Mouse (Mus musculus): ENCODE data around the gene Tgm7. TPM values are rescaled to one million over a fixed set of nuclear protein-coding genes. Genes with fewer than 3 reads are reported as not detected.
"Not testable (repeated sequence)": the region's sequence is repeated elsewhere in the genome, so short reads cannot be mapped to it uniquely, and the experiment has no call there.

The Tgm7 gene
- total RNA-seq (2021) = under 1 TPM; 0.18 to 0.20 TPM

GRCm38 (mm10) chr2:121109695-121110094, at the start of gene Tgm7:
TSS of gene Tgm7 (minus strand) at chr2:121109795.
- no peak for DNase-seq

- DNase-seq = no peak
These were observed 43.5 kb upstream of the Tgm7 start for GRCm38 (mm10) chr2:121153100-121153499.

GRCm38 (mm10) chr2:121149679-121150078, 40.1 kb upstream of the Tgm7 start:
- no peak for DNase-seq

- no peak for DNase-seq
These were observed 32.8 kb upstream of the Tgm7 start for GRCm38 (mm10) chr2:121142415-121142814.

GRCm38 (mm10) chr2:121141216-121142035, 31.8 kb upstream of the Tgm7 start:
- no peak for DNase-seq

- DNase-seq = peak; percentile 92 to 93
These were observed 30.7 kb upstream of the Tgm7 start, which contains the start of the genes Adal and Lcmt2 for GRCm38 (mm10) chr2:121140018-121140882. TSS of gene Adal (plus strand) at chr2:121140428. TSS of gene Lcmt2 (minus strand) at chr2:121140653.

GRCm38 (mm10) chr2:121139266-121140017, 29.8 kb upstream of the Tgm7 start:
- no peak for DNase-seq

GRCm38 (mm10) chr2:121137371-121137770, 27.8 kb upstream of the Tgm7 start:
- DNase-seq = no peak

- DNase-seq = no peak
These were observed 23.2 kb upstream of the Tgm7 start for GRCm38 (mm10) chr2:121132822-121133221.

GRCm38 (mm10) chr2:121128865-121129620, 19.4 kb upstream of the Tgm7 start:
- no peak for DNase-seq

- DNase-seq = no peak
These were observed 17.9 kb upstream of the Tgm7 start for GRCm38 (mm10) chr2:121127536-121127935.

- DNase-seq = not testable (repeated sequence)
These were observed 16.7 kb upstream of the Tgm7 start for GRCm38 (mm10) chr2:121126302-121126701.

- no peak for DNase-seq
These were observed 9.7 kb upstream of the Tgm7 start for GRCm38 (mm10) chr2:121119260-121119659.

GRCm38 (mm10) chr2:121115418-121115817, 5.8 kb upstream of the Tgm7 start:
- no peak for DNase-seq

GRCm38 (mm10) chr2:121105940-121106339, 3.7 kb downstream of the Tgm7 start:
- DNase-seq = no peak

GRCm38 (mm10) chr2:121102051-121102450, 7.5 kb downstream of the Tgm7 start:
- peak; percentile 32 to 58 for DNase-seq

GRCm38 (mm10) chr2:121089751-121090150, 19.8 kb downstream of the Tgm7 start:
- no peak for DNase-seq

GRCm38 (mm10) chr2:121088507-121088906, 21.1 kb downstream of the Tgm7 start:
- DNase-seq = no peak

GRCm38 (mm10) chr2:121085480-121086185, 24.0 kb downstream of the Tgm7 start, which contains the start of gene Tgm5:
TSS of gene Tgm5 (minus strand) at chr2:121085841.
- no peak for DNase-seq

GRCm38 (mm10) chr2:121082626-121083025, 27.0 kb downstream of the Tgm7 start:
- DNase-seq = no peak

GRCm38 (mm10) chr2:121074747-121075146, 34.8 kb downstream of the Tgm7 start:
- DNase-seq = no peak
